Mouse (Mus musculus): ENCODE data around the gene Pglyrp2. TPM values are rescaled to one million over a fixed set of nuclear protein-coding genes. Genes with fewer than 3 reads are reported as not detected.

Gene Pglyrp2
- total RNA-seq, 1 experiment, result not detected

DNA sequence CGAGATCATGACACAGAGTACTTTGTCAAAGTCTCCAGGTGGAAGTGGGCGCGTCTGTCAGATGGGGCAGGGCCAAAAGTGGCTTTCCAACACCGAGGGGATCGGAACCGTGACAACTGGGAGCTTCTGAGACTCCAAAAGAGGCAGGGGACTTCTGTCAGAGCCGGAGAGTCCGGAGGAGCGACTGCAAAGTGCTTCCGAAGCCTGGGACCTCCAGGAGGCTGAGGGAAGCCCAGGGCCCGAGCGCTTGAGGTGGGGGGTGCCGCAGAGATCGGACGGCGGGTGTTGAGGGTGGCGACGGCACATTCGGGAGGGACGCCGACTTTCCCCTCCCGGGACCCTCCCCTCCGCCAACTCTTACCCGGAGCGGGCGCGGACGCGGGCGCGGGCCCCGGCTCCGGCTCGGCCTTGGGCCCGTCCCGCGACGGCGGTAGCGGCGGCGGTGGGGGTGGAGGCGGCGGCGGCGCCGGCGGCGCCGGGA lies 60.1 kb downstream of the Pglyrp2 start:
- Histone ChIP-seq H3K4me1 (ENCODE audit: control insufficient read depth in 2 of 2, insufficient read depth in 2 of 2, low read length in 2 of 2, poor library complexity in 1 of 2) (peaks cover 2 to 11% of the 10 kb centered on the region in 2 experiments; a peak in 3 of 4 replicates), H3K9ac (ENCODE audit: insufficient read depth, low read depth, low read length, poor library complexity, severe bottlenecking) (peak overlapping the region; percentile 96), H3K27ac (ENCODE audit: insufficient read depth, low read depth, low read length, poor library complexity, severe bottlenecking) (peak overlapping the region; percentile 21; the same call in 1 of the 2 replicates), H3K4me3 (ENCODE audit: insufficient read depth in 1 of 2, low read depth in 1 of 2, low read length in 2 of 2, poor library complexity in 1 of 2, severe bottlenecking in 1 of 2) (peak overlapping the region; percentile 97 to 99), H3K36me3 (ENCODE audit: control insufficient read depth, insufficient read depth, low read length, poor library complexity, severe bottlenecking) (peaks cover 23% of the 10 kb centered on the region), H3K9me3 (ENCODE audit: control insufficient read depth, insufficient read depth, low read depth, low read length) (no peaks in the 10 kb centered on the region)
- TF ChIP-seq ZC3H11A (IDR thresholded peaks at IDR 0.05; ENCODE audit: borderline replicate concordance, low read depth, low read length) (no peak), CHD2 (IDR thresholded peaks at IDR 0.05; ENCODE audit: low read depth, low read length) (no peak), ZNF384 (IDR thresholded peaks at IDR 0.05; ENCODE audit: low read depth, low read length) (no peak), HCFC1 (IDR thresholded peaks at IDR 0.05; ENCODE audit: borderline replicate concordance, insufficient read depth, low read length) (no peak), MAFK (IDR thresholded peaks at IDR 0.05; ENCODE audit: insufficient read depth, low read depth, low read length) (no peak)
- in situ Hi-C loops (cut with MboI; ENCODE audit: low sequenced_read_pairs in 2 of 2, unreplicated experiment in 2 of 2), result no loop called here
- no peak for DNase-seq (ENCODE audit: low read depth, low spot score)

DNA sequence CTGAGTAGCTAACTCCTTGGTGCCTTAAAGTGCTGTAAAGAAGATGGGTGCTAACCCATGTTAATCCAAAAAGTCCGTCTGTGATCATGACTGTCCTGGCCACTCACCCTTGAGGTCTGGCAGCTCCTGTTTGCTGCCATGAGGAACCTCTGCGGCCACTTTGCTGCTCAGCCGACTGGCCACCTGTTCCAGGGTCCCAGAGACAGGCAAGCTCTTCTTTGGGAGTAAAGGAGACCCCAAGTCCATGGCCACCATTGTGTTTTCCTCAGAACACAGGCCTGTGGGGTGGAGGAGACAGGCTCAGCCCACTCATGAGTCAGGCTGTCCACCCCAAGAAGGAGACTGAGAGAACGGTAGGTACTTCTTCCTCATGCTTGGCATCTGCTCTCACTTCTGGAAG lies 61.3 kb downstream of the Pglyrp2 start:
- no peak overlapping the region for H3K9ac ChIP-seq (ENCODE audit: insufficient read depth, low read depth, low read length, poor library complexity, severe bottlenecking)
- peaks cover 33% of the 10 kb centered on the region for H3K36me3 ChIP-seq (ENCODE audit: control insufficient read depth, insufficient read depth, low read length, poor library complexity, severe bottlenecking)
- no peak overlapping the region for H3K27ac ChIP-seq (ENCODE audit: insufficient read depth, low read depth, low read length, poor library complexity, severe bottlenecking)
- DNase-seq (ENCODE audit: low read depth, low spot score), result no peak
- in situ Hi-C loops (cut with MboI; ENCODE audit: low sequenced_read_pairs in 2 of 2, unreplicated experiment in 2 of 2), result no loop called here
- H3K4me3 ChIP-seq (ENCODE audit: insufficient read depth in 1 of 2, low read depth in 1 of 2, low read length in 2 of 2, poor library complexity in 1 of 2, severe bottlenecking in 1 of 2), result no peak overlapping the region
- H3K4me1 ChIP-seq (ENCODE audit: control insufficient read depth in 2 of 2, insufficient read depth in 2 of 2, low read length in 2 of 2, poor library complexity in 1 of 2), result peaks cover 2 to 13% of the 10 kb centered on the region in 2 experiments; a peak in 3 of 4 replicates
- no peaks in the 10 kb centered on the region for H3K9me3 ChIP-seq (ENCODE audit: control insufficient read depth, insufficient read depth, low read depth, low read length)
- TF ChIP-seq ZC3H11A (IDR thresholded peaks at IDR 0.05; ENCODE audit: borderline replicate concordance, low read depth, low read length), result no peak
- TF ChIP-seq HCFC1 (IDR thresholded peaks at IDR 0.05; ENCODE audit: borderline replicate concordance, insufficient read depth, low read length), result no peak
- no peak for TF ChIP-seq CHD2 (IDR thresholded peaks at IDR 0.05; ENCODE audit: low read depth, low read length)
- no peak for TF ChIP-seq MAFK (IDR thresholded peaks at IDR 0.05; ENCODE audit: insufficient read depth, low read depth, low read length)

Other genes with a start within 250 kb of the Pglyrp2 start
- 0.71 and 1.6 TPM in 2 replicates for gene Ephx3, start 234.6 kb downstream of the Pglyrp2 start, total RNA-seq (2012; rRNA removed)
- 51.7 and 54.3 TPM in 2 replicates for gene Brd4, start 139.4 kb downstream of the Pglyrp2 start, total RNA-seq (2012; rRNA removed)
- 156 and 210 TPM in 2 replicates for gene Akap8, start 102.9 kb downstream of the Pglyrp2 start, total RNA-seq (2012; rRNA removed)
- gene Akap8l, start 73.6 kb downstream of the Pglyrp2 start, total RNA-seq (2012; rRNA removed), result 63.6 and 126 TPM in 2 replicates
- 10.4 and 12.4 TPM in 2 replicates for gene Wiz, start 34.7 kb downstream of the Pglyrp2 start, total RNA-seq (2012; rRNA removed)
- 0.76 and 1.2 TPM in 2 replicates for gene Rasal3, start 20.6 kb downstream of the Pglyrp2 start, total RNA-seq (2012; rRNA removed)
- 2.8 and 4.8 TPM in 2 replicates for gene Cyp4f39, start 28.6 kb upstream of the Pglyrp2 start, total RNA-seq (2012; rRNA removed)
- 7.2 and 13.7 TPM in 2 replicates for gene Cyp4f17, start 81.9 kb upstream of the Pglyrp2 start, total RNA-seq (2012; rRNA removed)
- gene Cyp4f16, start 112.4 kb upstream of the Pglyrp2 start, total RNA-seq (2012; rRNA removed), result 20.8 and 44.2 TPM in 2 replicates
- 0.63 and 0.71 TPM in 2 replicates for gene Cyp4f37, start 197.1 kb upstream of the Pglyrp2 start, total RNA-seq (2012; rRNA removed)
- gene Cyp4f40, start 234.7 kb upstream of the Pglyrp2 start, total RNA-seq (2012; rRNA removed), result 0.21 and 0.36 TPM in 2 replicates

Measured in ES-E14 (cell line).